Mouse (Mus musculus) liver, embryonic 14.5 days (tissue): ENCODE results near the gene Nhej1. TPM values are rescaled to one million over a fixed set of nuclear protein-coding genes. Genes with fewer than 3 reads are reported as not detected.

Experiments
- ATAC-seq: fragments of 200-750 bp; cut with Nextera tagmentation; 2 replicates; pipeline ENCODE4 v1.8.0; 2017; ENCODE audit warnings: moderate number of reproducible peaks, mild to moderate bottlenecking, moderate library complexity; ENCODE audit not compliant: insufficient read depth
- DNase-seq, 3 experiments: peaks; one replicate each; pipeline ENCODE4 v3.0.0-alpha.2; 2012 to 2013; ENCODE audit warnings: low read depth in 3 of 3, low spot score in 3 of 3
- H3K27ac ChIP-seq: fragments of 300-500 bp; sonication (generic); 2 replicates; pipeline ENCODE4 v1.5.1; 2014; ENCODE audit warnings: moderate library complexity, mild to moderate bottlenecking, control low read depth, inconsistent platforms
- H3K27me3 ChIP-seq: fragments of 300-500 bp; sonication (generic); 2 replicates; pipeline ENCODE4 v1.6.1; 2014; ENCODE audit warnings: mild to moderate bottlenecking, low read length, moderate library complexity; ENCODE audit not compliant: control insufficient read depth, insufficient read depth
- H3K36me3 ChIP-seq: fragments of 300-500 bp; sonication (generic); replicated peaks from 2 replicates; pipeline ENCODE4 v1.6.1; 2014; ENCODE audit warnings: low read depth; ENCODE audit not compliant: control insufficient read depth, insufficient read depth
- H3K4me1 ChIP-seq, 2 experiments: fragments of 200-500 bp in 1 of 2; fragments of 300-500 bp in 1 of 2; sonication (generic) in 1 of 2; replicated peaks; 2 replicates each; pipeline ENCODE4 v1.6.1; 2012 to 2014; ENCODE audit warnings: antibody characterized with exemption in 1 of 2, inconsistent platforms in 1 of 2, low read length in 1 of 2; ENCODE audit not compliant: control insufficient read depth in 2 of 2, insufficient read depth in 2 of 2
- H3K4me2 ChIP-seq: fragments of 300-500 bp; sonication (generic); 2 replicates; pipeline ENCODE4 v1.6.1; 2014; ENCODE audit warnings: low read depth, mild to moderate bottlenecking, control low read depth, moderate library complexity
- H3K4me3 ChIP-seq, 2 experiments: fragments of 200-500 bp in 1 of 2; fragments of 300-500 bp in 1 of 2; sonication (generic) in 1 of 2; 2 replicates each; pipeline ENCODE4 v1.5.1; 2012 to 2014; ENCODE audit warnings: low read depth in 2 of 2, low read length in 2 of 2, mild to moderate bottlenecking in 2 of 2, control low read depth in 1 of 2, inconsistent platforms in 1 of 2, moderate library complexity in 1 of 2; ENCODE audit not compliant: insufficient read depth in 1 of 2
- H3K9ac ChIP-seq: fragments of 300-500 bp; sonication (generic); replicated peaks from 2 replicates; pipeline ENCODE4 v1.6.1; 2014; ENCODE audit warnings: mild to moderate bottlenecking, control low read depth, moderate library complexity
- H3K9me3 ChIP-seq: fragments of 300-500 bp; sonication (generic); 2 replicates; pipeline ENCODE4 v1.6.1; 2016; ENCODE audit warnings: low read length, mixed read lengths; ENCODE audit not compliant: control insufficient read depth
- CTCF ChIP-seq: IDR thresholded peaks from 2 replicates; pipeline ENCODE4 v1.5.1; 2016; ENCODE audit warnings: antibody characterized with exemption, low read depth, control low read depth
- EP300 ChIP-seq: IDR thresholded peaks from 2 replicates; pipeline ENCODE4 v1.6.1; 2016; ENCODE audit warnings: antibody characterized with exemption, low read depth
- WGBS: fragments of 180-500 bp; shearing (Covaris S2); extraction: QIAGEN DNeasy Blood & Tissue Kit; methylation state at CpG from one replicate; pipeline ENCODE4 v1.1.7; 2014; ENCODE audit not compliant: insufficient replicate concordance; 5-methylcytosine and 5-hydroxymethylcytosine counted together
- polyA plus RNA-seq, 2 experiments: library from polyadenylated mRNA; depleted of rRNA in 1 of 2; stranded (reverse) in 1 of 2; unstranded in 1 of 2; fragments of >200 nt; fragmentation: Nextera tagmentation in 1 of 2; extraction: Ambion mirVana in 1 of 2; gene quantifications; 2 replicates each; pipeline versions ENCODE4 v1.2.1 to v1.2.3; 2012 to 2014

Gene Nhej1
- polyA plus RNA-seq, 2 experiments: 2.0 to 5.2 TPM

- WGBS: 38% methylated on average over 3 of the region's 3 CpGs
- Histone ChIP-seq H3K4me3 (peak overlapping the region in 1 of 2 experiments; percentile 75; a peak in 2 of 4 replicates), H3K27ac (peak overlapping the region; percentile 70), H3K9ac (peak overlapping the region; percentile 83), H3K4me1 (peaks cover 9 to 27% of the 10 kb centered on the region in 2 experiments), H3K27me3 (no peaks in the 10 kb centered on the region), H3K36me3 (peaks cover 50% of the 10 kb centered on the region), H3K4me2 (peak overlapping the region; percentile 71), H3K9me3 (no peaks in the 10 kb centered on the region)
- TF ChIP-seq CTCF (no peak), EP300 (peak; percentile 81)
- DNase-seq: peak in 1 of 3 experiments; percentile 35
- no peak for ATAC-seq
Observed at GRCm38 (mm10) chr1:75145589-75145988, 20.6 kb upstream of the Nhej1 start.

- Histone ChIP-seq H3K9ac (peak within 1 kb of the TSS; percentile 98), H3K27ac (peak within 1 kb of the TSS; percentile 80), H3K4me3 (peak within 1 kb of the TSS; percentile 75 to 91), H3K27me3 (no peaks in the 10 kb centered on the region), H3K9me3 (no peaks in the 10 kb centered on the region), H3K4me2 (peak within 1 kb of the TSS; percentile 71), H3K36me3 (peaks cover 60% of the 10 kb centered on the region), H3K4me1 (peaks cover 32 to 52% of the 10 kb centered on the region in 2 experiments)
- WGBS: under 1% methylated on average over 88 of the region's 91 CpGs
- TF ChIP-seq EP300: no peak; the same call in 1 of the 2 replicates
- TF ChIP-seq CTCF: peak; percentile 66
- ATAC-seq: peak; percentile 79
- peak; percentile 92 to 93 (median 92) for DNase-seq
Observed at GRCm38 (mm10) chr1:75142301-75143261, 17.6 kb upstream of the Nhej1 start, which contains the start of the genes Cnppd1 and Retreg2. Cnppd1 (minus strand) TSS chr1:75142711. Retreg2 (plus strand) TSS chr1:75142778.

GRCm38 (mm10) chr1:75141486-75142190 lies 16.6 kb upstream of the Nhej1 start:
- Histone ChIP-seq H3K9ac (peak overlapping the region; percentile 98), H3K4me3 (peak overlapping the region; percentile 75 to 91), H3K9me3 (no peaks in the 10 kb centered on the region), H3K4me1 (peaks cover 40 to 60% of the 10 kb centered on the region in 2 experiments), H3K4me2 (peak overlapping the region; percentile 71), H3K27ac (peak overlapping the region; percentile 80), H3K36me3 (peaks cover 59% of the 10 kb centered on the region), H3K27me3 (no peaks in the 10 kb centered on the region)
- DNase-seq (peak; percentile 62 to 68 (median 65)), ATAC-seq (peak; percentile 48)
- TF ChIP-seq CTCF (no peak), EP300 (no peak)
- WGBS: under 1% methylated on average over 53 of the region's 53 CpGs

GRCm38 (mm10) chr1:75140601-75141190 lies 15.7 kb upstream of the Nhej1 start:
- H3K36me3 ChIP-seq: peaks cover 59% of the 10 kb centered on the region
- no peak for DNase-seq
- H3K9me3 ChIP-seq: no peaks in the 10 kb centered on the region
- peak overlapping the region; percentile 71 for H3K4me2 ChIP-seq
- 36% methylated on average over 4 of the region's 4 CpGs for WGBS
- no peak for ATAC-seq
- peak overlapping the region; percentile 98 for H3K9ac ChIP-seq
- H3K4me3 ChIP-seq: peak overlapping the region; percentile 75 to 91
- peak overlapping the region; percentile 80 for H3K27ac ChIP-seq
- peaks cover 49 to 67% of the 10 kb centered on the region in 2 experiments for H3K4me1 ChIP-seq
- H3K27me3 ChIP-seq: no peaks in the 10 kb centered on the region
- TF ChIP-seq CTCF (no peak), EP300 (no peak)
